Mouse (Mus musculus) MEL (cell line): ENCODE measurements around the gene Myo9b. TPM values are rescaled to one million over a fixed set of nuclear protein-coding genes. Genes with fewer than 3 reads are reported as not detected.

Source experiments
- DNase-seq: peaks from one replicate; pipeline ENCODE4 v3.0.0; 2011; ENCODE audit warnings: low read depth, low spot score
- H3K27ac ChIP-seq: 2 replicates; pipeline ENCODE4 v1.5.1; 2012; ENCODE audit warnings: low read depth, mild to moderate bottlenecking, control low read depth, low read length, moderate library complexity; ENCODE audit not compliant: control insufficient read depth
- H3K27me3 ChIP-seq, 2 experiments: fragments of 150-350 bp in 1 of 2; sonication (generic) in 1 of 2; 2 replicates each; pipeline ENCODE4 v1.6.1; 2012; ENCODE audit warnings: low read length in 2 of 2, mild to moderate bottlenecking in 2 of 2, improper control_type of control experiment in 1 of 2, moderate library complexity in 1 of 2; ENCODE audit not compliant: insufficient read depth in 2 of 2, control insufficient read depth in 1 of 2
- H3K36me3 ChIP-seq, 2 experiments: 2 replicates each; pipeline ENCODE4 v1.6.1; 2012 to 2014; ENCODE audit warnings: low read length in 2 of 2, improper control_type of control experiment in 1 of 2, inconsistent platforms in 1 of 2, mild to moderate bottlenecking in 1 of 2; ENCODE audit not compliant: insufficient read depth in 2 of 2, control insufficient read depth in 1 of 2
- H3K4me1 ChIP-seq, 2 experiments: fragments of 150-350 bp in 1 of 2; sonication (generic) in 1 of 2; 2 replicates each; pipeline ENCODE4 v1.6.1; 2012; ENCODE audit warnings: low read length in 2 of 2, improper control_type of control experiment in 1 of 2, mild to moderate bottlenecking in 1 of 2; ENCODE audit not compliant: insufficient read depth in 2 of 2, control insufficient read depth in 1 of 2
- H3K4me3 ChIP-seq, 2 experiments: fragments of 150-350 bp in 1 of 2; sonication (generic) in 1 of 2; 2 replicates each; pipeline ENCODE4 v1.5.1; 2012; ENCODE audit warnings: low read depth in 2 of 2, low read length in 2 of 2, mild to moderate bottlenecking in 2 of 2, moderate library complexity in 2 of 2, control low read depth in 1 of 2, improper control_type of control experiment in 1 of 2; ENCODE audit not compliant: control insufficient read depth in 1 of 2, insufficient read depth in 1 of 2
- H3K79me2 ChIP-seq: 2 replicates; pipeline ENCODE4 v1.6.1; 2012; ENCODE audit warnings: mild to moderate bottlenecking, low read length, moderate library complexity; ENCODE audit not compliant: control insufficient read depth, poor library complexity, insufficient read depth
- H3K9ac ChIP-seq: 2 replicates; pipeline ENCODE4 v1.6.1; 2012; ENCODE audit warnings: low read depth, mild to moderate bottlenecking, control low read depth, low read length, moderate library complexity; ENCODE audit not compliant: control insufficient read depth, poor library complexity, severe bottlenecking
- H3K9me3 ChIP-seq: fragments of 150-350 bp; sonication (generic); replicated peaks from 2 replicates; pipeline ENCODE4 v1.6.1; 2012; ENCODE audit warnings: mild to moderate bottlenecking, low read length, improper control_type of control experiment, moderate library complexity; ENCODE audit not compliant: insufficient read depth
- ETS1 ChIP-seq: IDR thresholded peaks from 2 replicates; pipeline ENCODE4 v1.6.1; 2012; ENCODE audit warnings: low read depth, mild to moderate bottlenecking, inconsistent platforms, low read length, improper control_type of control experiment, moderate library complexity
- GATA1 ChIP-seq: IDR thresholded peaks from 2 replicates; pipeline ENCODE4 v1.6.1; 2011; ENCODE audit warnings: low read depth, low read length, improper control_type of control experiment
- JUND ChIP-seq: IDR thresholded peaks from 2 replicates; pipeline ENCODE4 v1.6.1; 2011; ENCODE audit warnings: low read depth, mild to moderate bottlenecking, improper control_type of control experiment, low read length
- MAZ ChIP-seq: IDR thresholded peaks from 2 replicates; pipeline ENCODE4 v1.6.1; 2012; ENCODE audit warnings: low read depth, mild to moderate bottlenecking, inconsistent platforms, low read length, improper control_type of control experiment
- MEF2A ChIP-seq: IDR thresholded peaks from 2 replicates; pipeline ENCODE4 v1.6.1; 2014; ENCODE audit warnings: low read depth, mild to moderate bottlenecking, inconsistent platforms, low read length, improper control_type of control experiment; ENCODE audit not compliant: poor library complexity, insufficient replicate concordance, severe bottlenecking; ENCODE audit errors: extremely low read depth
- MXI1 ChIP-seq: IDR thresholded peaks from 2 replicates; pipeline ENCODE4 v1.6.1; 2011; ENCODE audit warnings: mild to moderate bottlenecking, low read depth, low read length, improper control_type of control experiment
- MYC ChIP-seq: IDR thresholded peaks from 2 replicates; pipeline ENCODE4 v1.6.1; 2011; ENCODE audit warnings: low read depth, mild to moderate bottlenecking, low read length, improper control_type of control experiment, moderate library complexity
- NELFE ChIP-seq: IDR thresholded peaks from 2 replicates; pipeline ENCODE4 v1.6.1; 2011; ENCODE audit warnings: low read depth, low read length, improper control_type of control experiment
- NRF1 ChIP-seq: IDR thresholded peaks from 2 replicates; pipeline ENCODE4 v1.6.1; 2014; ENCODE audit warnings: low read depth, mild to moderate bottlenecking, inconsistent platforms, low read length, improper control_type of control experiment, moderate library complexity; ENCODE audit not compliant: poor library complexity, insufficient read depth, severe bottlenecking
- POLR2A ChIP-seq, 2 experiments: IDR thresholded peaks; 2 replicates each; pipeline ENCODE4 v1.6.1; 2011 to 2012; ENCODE audit warnings: low read length in 2 of 2, mild to moderate bottlenecking in 2 of 2, control low read depth in 1 of 2, improper control_type of control experiment in 1 of 2, low read depth in 1 of 2, moderate library complexity in 1 of 2; ENCODE audit not compliant: control insufficient read depth in 1 of 2, insufficient read depth in 1 of 2, poor library complexity in 1 of 2
- POLR2AphosphoS5 ChIP-seq: IDR thresholded peaks from 2 replicates; pipeline ENCODE4 v1.6.1; 2012; ENCODE audit warnings: low read depth, borderline replicate concordance, mild to moderate bottlenecking, inconsistent platforms, low read length, moderate library complexity, mixed read lengths
- RCOR1 ChIP-seq: IDR thresholded peaks from 2 replicates; pipeline ENCODE4 v1.6.1; 2012; ENCODE audit warnings: low read depth, mild to moderate bottlenecking, inconsistent platforms, low read length, improper control_type of control experiment
- SIN3A ChIP-seq: IDR thresholded peaks from 2 replicates; pipeline ENCODE4 v1.6.1; 2012; ENCODE audit warnings: low read length, improper control_type of control experiment, inconsistent platforms
- TBP ChIP-seq: IDR thresholded peaks from 2 replicates; pipeline ENCODE4 v1.8.0; 2011; ENCODE audit warnings: low read depth, low read length, improper control_type of control experiment
- UBTF ChIP-seq: IDR thresholded peaks from 2 replicates; pipeline ENCODE4 v1.6.1; 2012; ENCODE audit warnings: low read depth, mild to moderate bottlenecking, inconsistent platforms, low read length, improper control_type of control experiment, moderate library complexity, borderline replicate concordance; ENCODE audit not compliant: insufficient read depth
- ZC3H11A ChIP-seq: IDR thresholded peaks from 2 replicates; pipeline ENCODE4 v1.6.1; 2012; ENCODE audit warnings: low read depth, mild to moderate bottlenecking, inconsistent platforms, low read length, improper control_type of control experiment
- ZKSCAN1 ChIP-seq: IDR thresholded peaks from 2 replicates; pipeline ENCODE4 v1.6.1; 2012; ENCODE audit warnings: low read depth, mild to moderate bottlenecking, inconsistent platforms, low read length, improper control_type of control experiment, moderate library complexity
- ZMIZ1 ChIP-seq: IDR thresholded peaks from 2 replicates; pipeline ENCODE4 v1.6.1; 2012; ENCODE audit warnings: low read depth, mild to moderate bottlenecking, inconsistent platforms, low read length, improper control_type of control experiment, moderate library complexity
- ZNF384 ChIP-seq: IDR thresholded peaks from 2 replicates; pipeline ENCODE4 v1.6.1; 2012; ENCODE audit warnings: low read depth, mild to moderate bottlenecking, inconsistent platforms, low read length, improper control_type of control experiment
- polyA plus RNA-seq, 2 experiments: library from polyadenylated mRNA; stranded (reverse) in 1 of 2; unstranded in 1 of 2; fragments of >175 nt in 1 of 2; fragments of >200 nt in 1 of 2; gene quantifications; 2 replicates each; pipeline versions ENCODE4 v1.2.1 to v1.2.4; 2012; ENCODE audit warnings: low replicate concordance in 2 of 2, low read depth in 1 of 2; ENCODE audit not compliant: insufficient read length in 2 of 2, insufficient read depth in 1 of 2, missing spikeins in 1 of 2
- total RNA-seq: library from RNA; depleted of rRNA; stranded (reverse); fragments of 300-350 nt; gene quantifications from 2 replicates; pipeline ENCODE4 v1.2.3, GENCODE M21; 2012

Gene Myo9b
- total and polyA plus RNA-seq, 3 experiments: 35.8 to 54.8 (median 52.3) TPM

- Histone ChIP-seq H3K27ac (no peak overlapping the region), H3K27me3 (no peaks in the 10 kb centered on the region), H3K4me1 (peaks cover 0 to 8% of the 10 kb centered on the region in 2 experiments; a peak in 2 of 4 replicates), H3K9ac (peak overlapping the region; percentile 76), H3K4me3 (peak overlapping the region; percentile 69 to 91), H3K9me3 (no peaks in the 10 kb centered on the region), H3K36me3 (no peaks in the 10 kb centered on the region; a peak in 1 of 4 replicates), H3K79me2 (peaks cover 10% of the 10 kb centered on the region)
- DNase-seq: peak; percentile 80
- TF ChIP-seq NRF1: peak; percentile 40; the same call in 1 of the 2 replicates
- no peak for TF ChIP-seq JUND
- no peak for TF ChIP-seq ZMIZ1
- TF ChIP-seq RCOR1: no peak
- no peak for TF ChIP-seq MAZ
- no peak for TF ChIP-seq POLR2AphosphoS5
- TF ChIP-seq MXI1: peak; percentile 19; the same call in 1 of the 2 replicates
- no peak for TF ChIP-seq POLR2A (IDR thresholded peaks at IDR 0.05; ENCODE audit: control insufficient read depth in 1 of 2, insufficient read depth in 1 of 2, low read depth in 1 of 2, low read length in 2 of 2, poor library complexity in 1 of 2)
- TF ChIP-seq ETS1: no peak
- TF ChIP-seq ZC3H11A: no peak
- TF ChIP-seq TBP: no peak
- no peak for TF ChIP-seq ZKSCAN1
- no peak for TF ChIP-seq GATA1
- no peak for TF ChIP-seq MYC
- no peak for TF ChIP-seq NELFE
- TF ChIP-seq MEF2A: no peak
- TF ChIP-seq ZNF384: 0 out of 2 replicates have a peak, but pooled peaks have one; percentile 21
- no peak for TF ChIP-seq UBTF
- TF ChIP-seq SIN3A: peak; percentile 26; the same call in 1 of the 2 replicates
Observed at GRCm38 (mm10) chr8:71381971-71382961, 109.8 kb downstream of the Myo9b start.
